Mouse (Mus musculus) lung, postnatal 0 days (tissue): ENCODE data around the gene Comtd1.

Source experiments
- CTCF ChIP-seq: IDR thresholded peaks from 2 replicates; pipeline ENCODE4 v1.5.1; 2016; ENCODE audit warnings: antibody characterized with exemption, mild to moderate bottlenecking
- EP300 ChIP-seq: IDR thresholded peaks from 2 replicates; pipeline ENCODE4 v1.6.1; 2016; ENCODE audit warnings: antibody characterized with exemption, mild to moderate bottlenecking, control low read depth

GRCm38 (mm10) chr14:21843263-21843662 is 5.5 kb downstream of the Comtd1 start:
- no peak for TF ChIP-seq CTCF
- TF ChIP-seq EP300, result no peak
